Mouse (Mus musculus): ENCODE measurements around the gene 1700003H04Rik.

The 1700003H04Rik gene

DNA sequence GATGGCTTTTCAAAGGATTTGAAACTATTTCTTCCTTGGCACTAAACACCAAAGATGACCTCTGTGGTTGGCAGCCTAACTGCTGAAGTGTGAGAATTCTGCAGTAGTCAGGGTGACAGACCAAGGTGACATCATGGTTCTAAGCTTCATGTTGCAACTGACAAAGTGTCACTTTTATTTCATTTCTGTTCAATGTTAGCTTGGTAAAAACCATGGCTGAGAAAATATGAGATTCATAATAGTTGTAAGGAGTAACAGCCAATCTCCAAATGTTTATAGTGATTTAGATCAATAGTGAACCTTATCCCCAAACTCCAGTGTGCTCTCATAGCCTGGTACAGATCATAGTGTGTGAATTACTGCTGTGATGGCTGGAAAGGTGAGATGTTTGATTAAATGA is at the start of gene 1700003H04Rik:
1700003H04Rik (minus strand) TSS at position 101 of the 400 bp plus-strand sequence.
- DNase-seq: no peak

- no peak for DNase-seq
Observed at GRCm38 (mm10) chr3:124623031-124623430, 42.1 kb upstream of the 1700003H04Rik start.

DNA sequence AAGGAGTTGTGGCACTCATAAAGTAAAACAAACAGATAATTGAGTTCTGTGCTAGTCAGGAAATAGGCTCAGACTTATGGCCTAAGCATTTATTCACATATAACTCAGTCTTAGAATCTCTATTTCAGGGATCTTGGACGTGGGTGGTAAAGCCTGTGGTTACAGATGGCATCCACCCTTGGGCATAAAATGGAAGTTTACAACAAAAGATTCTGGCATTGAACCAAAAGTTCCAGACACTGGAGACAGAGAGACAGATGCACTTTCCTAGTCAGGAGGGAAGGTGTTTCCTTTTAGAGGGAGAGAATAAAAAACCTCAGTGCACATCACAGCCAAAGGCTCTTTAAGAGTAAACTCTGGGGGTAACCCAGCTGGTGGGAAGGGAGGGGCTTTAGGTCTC is 32.4 kb upstream of the 1700003H04Rik start:
- DNase-seq: no peak

- DNase-seq: no peak
Observed at GRCm38 (mm10) chr3:124609956-124610355, 29.1 kb upstream of the 1700003H04Rik start.

- no peak for DNase-seq
Observed at GRCm38 (mm10) chr3:124606021-124606517, 25.2 kb upstream of the 1700003H04Rik start.

DNA sequence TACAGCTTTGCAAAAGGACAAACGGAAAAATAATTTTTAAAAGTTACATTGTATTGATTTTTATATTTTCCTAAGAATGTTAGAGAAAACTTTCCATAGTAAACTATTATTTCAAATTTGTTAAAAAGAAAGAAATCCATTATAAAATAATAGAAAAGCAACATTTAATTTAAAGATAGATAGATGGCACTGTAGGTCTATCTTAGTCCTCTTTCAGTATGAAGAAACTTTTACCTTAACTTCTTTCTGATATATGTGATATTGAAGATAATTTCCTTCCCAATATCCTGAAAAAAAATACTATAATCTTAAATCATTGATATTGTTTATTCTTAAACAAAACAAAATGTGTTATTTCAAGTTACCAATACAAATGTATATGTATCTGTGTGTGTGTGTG is 24.6 kb upstream of the 1700003H04Rik start:
- DNase-seq: no peak

GRCm38 (mm10) chr3:124597789-124598188 is 16.9 kb upstream of the 1700003H04Rik start:
- no peak for DNase-seq

GRCm38 (mm10) chr3:124587534-124587933 is 6.6 kb upstream of the 1700003H04Rik start:
- DNase-seq: no peak

- DNase-seq: no peak
Observed at GRCm38 (mm10) chr3:124585761-124586160, 4.9 kb upstream of the 1700003H04Rik start.

DNA sequence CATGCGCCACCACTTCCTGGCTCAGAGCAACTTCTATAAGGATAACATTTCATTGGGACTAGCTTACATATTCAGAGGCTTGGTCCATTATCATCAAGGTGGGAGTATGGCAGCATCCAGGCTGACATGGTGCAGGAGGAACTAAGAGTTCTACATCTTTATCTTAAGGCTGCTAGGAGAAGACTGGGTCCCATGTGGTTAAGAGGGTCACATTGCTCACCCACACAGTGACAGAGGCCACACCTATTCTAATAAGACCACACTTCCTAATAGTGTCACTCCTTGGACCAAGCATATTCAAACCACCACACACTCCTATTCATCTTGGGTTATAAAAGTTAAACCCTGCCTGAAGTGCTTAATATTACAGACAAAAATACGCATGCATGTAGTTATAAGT is 23.6 kb downstream of the 1700003H04Rik start:
- no peak for DNase-seq

- no peak for DNase-seq
Observed at GRCm38 (mm10) chr3:124555963-124556362, 24.9 kb downstream of the 1700003H04Rik start.

GRCm38 (mm10) chr3:124555092-124555491 is 25.8 kb downstream of the 1700003H04Rik start:
- no peak for DNase-seq

- no peak for DNase-seq
Observed at GRCm38 (mm10) chr3:124548898-124549297, 32.0 kb downstream of the 1700003H04Rik start.

- DNase-seq: no peak
Observed at GRCm38 (mm10) chr3:124538260-124538659, 42.6 kb downstream of the 1700003H04Rik start.

DNA sequence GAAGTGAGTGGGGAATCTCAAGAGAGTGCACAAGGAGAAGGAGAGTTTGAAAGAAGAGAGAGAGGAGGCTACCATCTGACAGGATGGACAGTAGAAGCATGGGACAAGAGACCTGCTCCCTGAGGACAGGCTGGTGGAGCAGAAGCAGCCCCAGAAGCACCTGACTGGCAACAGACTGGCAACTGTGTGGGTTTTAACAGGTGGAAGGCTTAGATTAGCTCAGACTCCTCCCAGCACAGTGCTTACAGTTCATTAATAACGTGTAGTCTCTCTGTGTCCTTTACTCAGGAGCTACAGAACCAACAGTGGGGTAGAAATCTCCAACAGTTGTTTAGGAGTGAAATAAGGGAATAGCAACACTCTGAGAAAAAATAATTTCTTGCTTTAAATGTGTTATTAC is 44.3 kb downstream of the 1700003H04Rik start:
- no peak for DNase-seq

DNA sequence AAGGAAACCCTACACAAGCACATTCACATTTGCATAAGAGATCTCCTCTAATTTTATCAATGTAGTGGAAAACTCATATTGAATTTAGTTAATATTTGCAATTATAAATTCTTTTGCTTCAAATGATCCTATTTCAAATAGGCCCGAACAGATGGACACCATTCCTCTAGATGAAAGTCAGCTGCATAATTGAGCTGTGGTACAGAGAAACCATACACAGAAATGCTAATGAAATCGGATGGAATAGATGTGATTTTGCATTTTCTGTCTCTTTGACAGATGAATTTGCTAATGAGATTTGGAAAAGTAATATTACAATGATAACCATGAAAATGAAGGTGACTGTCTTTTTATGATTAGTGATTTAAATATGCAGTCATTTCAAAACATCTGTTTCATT is 62.1 kb downstream of the 1700003H04Rik start:
- DNase-seq: no peak
